Mouse (Mus musculus): ENCODE measurements around the gene Gm45021.

GRCm38 (mm10) chr6:48581257-48581656, 8.2 kb upstream of the Gm45021 start:
- TF ChIP-seq CTCF (IDR thresholded peaks at IDR 0.05; ENCODE audit: extremely low read depth, insufficient read depth, low read length) (no peak), POLR2A (IDR thresholded peaks at IDR 0.05; ENCODE audit: extremely low read depth, insufficient read depth, low read length) (no peak)
